Mouse (Mus musculus): ENCODE measurements around the gene Galnt14.

GRCm38 (mm10) chr17:73640117-73640480, 70.2 kb downstream of the Galnt14 start:
- TF ChIP-seq POLR2A (IDR thresholded peaks at IDR 0.05; ENCODE audit: low read depth, low read length) (no peak), CTCF (IDR thresholded peaks at IDR 0.05; ENCODE audit: borderline replicate concordance, insufficient read depth, low read length) (no peak)
